8 mouse cellular contexts compared by ENCODE assay signal in genomic region chr4:134869068-134869730, GRCm38 (mm10). TPM values are rescaled to one million over a fixed set of nuclear protein-coding genes. Genes with fewer than 3 reads are reported as not detected.
DNase-seq lines count a peak whose midpoint lies in the region; ATAC-seq lines count a peak whose summit lies in the region.
"Had no signal": no experiment of that assay in that cellular context is flagged by ENCODE, and none has a peak within 500 bp of the region (broad histone marks: within the 10 kb centered on the region; RNA-seq: fewer than 3 reads in every experiment).

No protein-coding gene starts in this region.

- H3K27ac ChIP-seq in intestine, embryonic 15.5 days = no peak overlapping the region

- H3K4me2 ChIP-seq in intestine, embryonic 15.5 days (replicated peaks) = peak overlapping the region; percentile 51

- peak; percentile 85 for ATAC-seq in intestine, embryonic 15.5 days

- peaks cover 18% of the 10 kb centered on the region; the same call in 1 of the 2 replicates for H3K27me3 ChIP-seq in intestine, embryonic 15.5 days (replicated peaks)

- peak overlapping the region; percentile 15 for H3K4me3 ChIP-seq in intestine, embryonic 15.5 days (replicated peaks)

- H3K9me3 ChIP-seq in intestine, embryonic 15.5 days = no peaks in the 10 kb centered on the region

- 0 out of 2 replicates have a peak, but pooled peaks cover 8% of the 10 kb centered on the region for H3K4me1 ChIP-seq in intestine, embryonic 15.5 days (replicated peaks)

- WGBS in intestine, embryonic 15.5 days = 9% methylated on average over 16 of the region's 16 CpGs

- DNase-seq in kidney, postnatal 4 days = peak; percentile 26 to 34
- no peak for DNase-seq in kidney, adult 8-10 months
- peak; percentile 94 for DNase-seq in c-Kit-positive CD71-positive TER-119-positive erythroid progenitor cells, embryonic 14.5 days (ENCODE audit: low spot score)
- peak; percentile 76 to 85 for DNase-seq in spleen, postnatal 10 days (ENCODE audit: low spot score in 2 of 2)
- no peak for DNase-seq in adrenal gland, adult (ENCODE audit: inconsistent age in 2 of 2, low spot score in 1 of 2)
- no peak for DNase-seq in ovary, postnatal 14 days (ENCODE audit: low spot score)
- DNase-seq: heart, postnatal 36 days had no signal

- no peaks in the 10 kb centered on the region for H3K36me3 ChIP-seq in intestine, embryonic 15.5 days

- H3K9ac ChIP-seq in intestine, embryonic 15.5 days = peak overlapping the region; percentile 15; the same call in 1 of the 2 replicates

RNA-seq across cellular contexts. Expression of gene Rhd, which starts 4.9 kb away (rescaled TPM):
- 7.9 and 8.4 TPM in 2 replicates for polyA plus RNA-seq in intestine, embryonic 15.5 days (2015; fragmentation: Nextera tagmentation; extraction: Ambion mirVana)

RNA-seq across cellular contexts. Expression of gene Maco1, which starts 16.1 kb away (rescaled TPM):
- 28.6 and 31.2 TPM in 2 replicates for polyA plus RNA-seq in intestine, embryonic 15.5 days (2015; fragmentation: Nextera tagmentation; extraction: Ambion mirVana)

RNA-seq across cellular contexts. Expression of gene Tmem50a, which starts 45.6 kb away (rescaled TPM):
- 146 and 154 TPM in 2 replicates for polyA plus RNA-seq in intestine, embryonic 15.5 days (2015; fragmentation: Nextera tagmentation; extraction: Ambion mirVana)

RNA-seq across cellular contexts. Expression of gene Rsrp1, which starts 54.2 kb away (rescaled TPM):
- polyA plus RNA-seq in intestine, embryonic 15.5 days (2015; fragmentation: Nextera tagmentation; extraction: Ambion mirVana) = 450 and 479 TPM in 2 replicates

Comparison
In these comparisons a context has a peak if more than half of its experiments do, and no peak if none do; other contexts are left out.
1. DNase-seq: peak in kidney, postnatal 4 days (2 of 2), c-Kit-positive CD71-positive TER-119-positive erythroid progenitor cells, embryonic 14.5 days (single experiment) and spleen, postnatal 10 days (2 of 2); none in kidney, adult 8-10 months (0 of 2), adrenal gland, adult (0 of 2) and ovary, postnatal 14 days (single experiment).